Mouse (Mus musculus) megakaryocyte-erythroid progenitor cell, adult 5 weeks (primary cell): ENCODE data around the gene Rnaseh1. TPM values are rescaled to one million over a fixed set of nuclear protein-coding genes. Genes with fewer than 3 reads are reported as not detected.

Source experiments
- polyA plus RNA-seq: library from polyadenylated mRNA; stranded (reverse); fragments of >175 nt; gene quantifications from 2 replicates; pipeline ENCODE4 v1.2.3, GENCODE M21; 2012

The Rnaseh1 gene
- polyA plus RNA-seq = 13.3 and 17.4 TPM in 2 replicates

DNA sequence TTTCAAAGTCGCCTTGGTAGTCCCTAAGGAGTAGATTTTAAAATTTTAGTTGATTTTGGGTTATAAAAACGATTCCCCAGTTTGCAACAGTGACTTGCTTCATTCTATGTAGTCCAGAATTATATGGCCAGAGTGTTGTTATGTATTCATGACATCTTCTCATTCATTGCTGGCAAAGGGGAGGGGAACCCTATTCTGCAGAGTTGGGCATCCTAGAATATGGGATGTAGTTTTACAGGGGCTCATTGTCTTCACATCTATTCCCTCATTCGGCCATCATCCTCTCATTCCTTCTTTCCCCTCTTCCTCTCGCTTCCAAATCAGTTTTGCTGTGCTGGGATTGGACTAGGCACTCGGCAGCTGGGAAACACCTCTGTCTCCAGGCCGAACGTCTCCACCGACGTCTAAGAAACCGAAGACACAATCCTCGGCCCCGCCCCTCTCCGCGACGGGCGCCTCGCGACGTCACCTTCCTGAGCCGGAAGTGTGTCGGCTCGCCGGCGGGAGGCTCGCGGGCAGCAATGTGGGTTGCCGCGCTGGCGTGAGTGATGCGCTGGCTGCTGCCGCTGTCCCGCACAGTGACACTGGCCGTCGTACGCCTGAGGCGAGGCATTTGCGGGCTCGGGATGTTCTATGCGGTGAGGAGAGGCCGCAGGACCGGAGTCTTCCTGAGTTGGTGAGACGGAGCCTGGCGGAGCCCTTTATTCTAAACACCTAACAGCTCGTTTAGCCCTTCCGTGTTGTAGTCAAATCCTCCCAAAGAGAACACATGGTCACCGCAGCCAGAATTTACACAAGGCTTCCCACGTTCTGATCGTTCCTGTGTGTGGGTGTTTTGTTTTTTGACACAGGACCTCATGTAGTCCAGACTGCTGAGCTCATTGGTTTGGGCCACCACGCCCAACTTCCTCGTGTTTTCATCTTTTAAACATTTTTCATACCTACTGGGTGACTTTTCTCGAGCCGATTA lies at the start of gene Rnaseh1:
TSS of gene Rnaseh1 (plus strand) at position 462 of the 970 bp plus-strand sequence.

GRCm38 (mm10) chr12:28623195-28623594 lies 26.2 kb upstream of the Rnaseh1 start, which contains the start of gene Colec11:
TSS of gene Colec11 (minus strand) at chr12:28623377.

GRCm38 (mm10) chr12:28635535-28636476 lies 13.6 kb upstream of the Rnaseh1 start, which contains the start of gene Rps7:
TSS of gene Rps7 (minus strand) at chr12:28635953.

DNA sequence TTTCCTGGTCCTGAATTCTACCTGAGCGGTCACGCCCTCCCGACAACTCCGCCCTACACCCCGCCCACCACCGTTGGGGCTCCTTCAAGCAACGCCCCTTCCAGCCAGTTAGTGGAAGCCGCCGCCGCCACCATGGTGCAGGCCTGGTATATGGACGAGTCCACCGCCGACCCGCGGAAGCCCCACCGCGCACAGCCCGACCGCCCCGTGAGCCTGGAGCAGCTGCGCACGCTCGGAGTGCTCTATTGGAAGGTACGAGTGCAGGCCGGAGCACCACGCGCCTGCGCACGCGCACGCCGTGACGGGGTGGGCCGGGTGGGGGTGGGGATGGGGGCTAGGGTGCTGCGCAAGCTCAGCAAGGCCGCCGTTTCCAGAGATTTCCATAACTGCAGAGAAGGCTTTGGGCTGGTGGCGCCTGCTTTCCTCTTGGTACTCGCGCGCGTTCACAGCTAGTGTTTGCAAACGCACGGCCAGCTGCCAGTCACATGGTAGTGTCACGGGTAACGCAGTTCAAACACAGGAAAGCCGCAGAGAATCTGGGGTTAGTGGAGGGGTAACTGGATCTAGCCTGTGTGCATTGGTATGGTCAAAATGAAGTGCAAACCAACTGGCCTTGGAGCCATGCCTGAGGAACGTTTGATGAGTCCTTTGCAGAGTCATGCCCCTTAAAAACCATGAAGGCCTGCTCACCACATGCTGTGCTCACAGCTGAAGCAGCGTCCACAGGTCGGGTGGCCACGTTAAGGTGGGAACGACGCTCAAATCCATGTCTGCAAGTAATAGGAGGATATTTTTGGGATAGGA lies 25.9 kb downstream of the Rnaseh1 start, which contains the start of gene Adi1:
TSS of gene Adi1 (plus strand) at position 111 of the 804 bp plus-strand sequence.

Other genes with a start within 250 kb of the Rnaseh1 start
- gene Dcdc2c, start 97.2 kb upstream of the Rnaseh1 start, polyA plus RNA-seq = not detected in 2 replicates
- gene Allc, start 67.1 kb upstream of the Rnaseh1 start, polyA plus RNA-seq = not detected in 2 replicates
- gene Colec11, start 26.2 kb upstream of the Rnaseh1 start, polyA plus RNA-seq = 0.17 and 0.19 TPM in 2 replicates
- 279 and 328 TPM in 2 replicates for gene Rps7, start 13.6 kb upstream of the Rnaseh1 start, polyA plus RNA-seq
- 12.1 and 13.6 TPM in 2 replicates for gene Adi1, start 25.6 kb downstream of the Rnaseh1 start, polyA plus RNA-seq
- gene Trappc12, start 100.9 kb downstream of the Rnaseh1 start, polyA plus RNA-seq = 15.4 and 16.3 TPM in 2 replicates
- 20.4 and 21.8 TPM in 2 replicates for gene Eipr1, start 102.2 kb downstream of the Rnaseh1 start, polyA plus RNA-seq